Mouse (Mus musculus): Measurements from ENCODE around the gene Trim58. TPM values are rescaled to one million over a fixed set of nuclear protein-coding genes. Genes with fewer than 3 reads are reported as not detected.

Gene Trim58
- polyA plus RNA-seq, 3 experiments from 2014 or later, result not detected

- no peak for ATAC-seq
Observed at GRCm38 (mm10) chr11:58655151-58655550, 14.9 kb downstream of the Trim58 start.

GRCm38 (mm10) chr11:58658596-58658995, 18.3 kb downstream of the Trim58 start, which contains the start of gene Olfr322:
Gene Olfr322, plus strand, starts transcription at chr11:58658782.
- no peak for ATAC-seq

- ATAC-seq, result no peak
Observed at GRCm38 (mm10) chr11:58669252-58669651, 29.0 kb downstream of the Trim58 start.

GRCm38 (mm10) chr11:58671825-58672224, 31.6 kb downstream of the Trim58 start:
- no peak for ATAC-seq

GRCm38 (mm10) chr11:58680799-58681198, 40.5 kb downstream of the Trim58 start, which contains the start of gene Olfr320:
Gene Olfr320, plus strand, starts transcription at chr11:58681099.
- ATAC-seq, result no peak

GRCm38 (mm10) chr11:58698862-58699261, 58.6 kb downstream of the Trim58 start, which contains the start of gene Olfr319:
Gene Olfr319, plus strand, starts transcription at chr11:58699162.
- no peak for ATAC-seq

Other genes with a start within 250 kb of the Trim58 start
- not detected for gene 1810065E05Rik, start 219.4 kb upstream of the Trim58 start, polyA plus RNA-seq (2017; shearing (Covaris generic))
- not detected for gene Gm12253, start 207.9 kb upstream of the Trim58 start, polyA plus RNA-seq (2017; shearing (Covaris generic))
- gene Lypd9, start 187.5 kb upstream of the Trim58 start, polyA plus RNA-seq (2017; shearing (Covaris generic)), result not detected
- not detected for gene Olfr30, start 178.2 kb upstream of the Trim58 start, polyA plus RNA-seq (2017; shearing (Covaris generic))
- under 1 TPM in 1 of 3 experiments, not detected in 2; 0.13 TPM for gene Olfr332, start 147.9 kb upstream of the Trim58 start, polyA plus RNA-seq (2017; shearing (Covaris generic))
- not detected for gene Olfr331, start 137.9 kb upstream of the Trim58 start, polyA plus RNA-seq (2017; shearing (Covaris generic))
- not detected for gene Olfr330, start 105.6 kb upstream of the Trim58 start, polyA plus RNA-seq (2017; shearing (Covaris generic))
- gene Olfr329-ps, start 94.0 kb upstream of the Trim58 start, polyA plus RNA-seq (2017; shearing (Covaris generic)), result not detected
- not detected for gene Olfr328, start 84.8 kb upstream of the Trim58 start, polyA plus RNA-seq (2017; shearing (Covaris generic))
- under 1 TPM in 1 of 3 experiments, not detected in 2; 0.26 TPM for gene Olfr224, start 69.9 kb upstream of the Trim58 start, polyA plus RNA-seq (2017; shearing (Covaris generic))
- not detected for gene Olfr325, start 62.7 kb upstream of the Trim58 start, polyA plus RNA-seq (2017; shearing (Covaris generic))
- not detected for gene Olfr324, start 45.4 kb upstream of the Trim58 start, polyA plus RNA-seq (2017; shearing (Covaris generic))
- not detected for gene 2210407C18Rik, start 24.4 kb upstream of the Trim58 start, polyA plus RNA-seq (2017; shearing (Covaris generic))
- gene Olfr323, start 10.0 kb upstream of the Trim58 start, polyA plus RNA-seq (2017; shearing (Covaris generic)), result not detected
- gene Olfr322, start 18.3 kb downstream of the Trim58 start, polyA plus RNA-seq (2017; shearing (Covaris generic)), result not detected
- gene Olfr320, start 40.6 kb downstream of the Trim58 start, polyA plus RNA-seq (2017; shearing (Covaris generic)), result not detected
- not detected for gene Olfr319, start 58.7 kb downstream of the Trim58 start, polyA plus RNA-seq (2017; shearing (Covaris generic))
- not detected for gene Olfr318, start 83.5 kb downstream of the Trim58 start, polyA plus RNA-seq (2017; shearing (Covaris generic))
- not detected for gene Olfr317, start 98.7 kb downstream of the Trim58 start, polyA plus RNA-seq (2017; shearing (Covaris generic))
- not detected for gene Olfr316, start 112.3 kb downstream of the Trim58 start, polyA plus RNA-seq (2017; shearing (Covaris generic))
- not detected for gene Olfr315, start 132.7 kb downstream of the Trim58 start, polyA plus RNA-seq (2017; shearing (Covaris generic))
- gene Olfr314, start 142.5 kb downstream of the Trim58 start, polyA plus RNA-seq (2017; shearing (Covaris generic)), result not detected
- not detected for gene Fam183b, start 161.5 kb downstream of the Trim58 start, polyA plus RNA-seq (2017; shearing (Covaris generic))
- not detected for gene Olfr313, start 174.5 kb downstream of the Trim58 start, polyA plus RNA-seq (2017; shearing (Covaris generic))
- under 1 TPM in 1 of 3 experiments, not detected in 2; 0.13 TPM for gene Olfr312, start 188.8 kb downstream of the Trim58 start, polyA plus RNA-seq (2017; shearing (Covaris generic))
- not detected for gene Olfr311, start 198.8 kb downstream of the Trim58 start, polyA plus RNA-seq (2017; shearing (Covaris generic))
- 10 to 100 TPM in 1 of 3 experiments, 1 to 10 TPM in 2; 3.3 to 11.0 (median 8.5) TPM for gene Gm12258, start 206.7 kb downstream of the Trim58 start, polyA plus RNA-seq (2017; shearing (Covaris generic))
- gene 2810021J22Rik, start 226.8 kb downstream of the Trim58 start, polyA plus RNA-seq (2017; shearing (Covaris generic)), result 10 to 100 TPM in 2 of 3 experiments, 1 to 10 TPM in 1; 7.3 to 12.4 (median 11.2) TPM

Data from inflammation-experienced regulatory T-cells, adult 6 months (primary cell).